Mouse (Mus musculus) hindbrain, postnatal 0 days (tissue): Measurements from ENCODE around the gene Pecam1. TPM values are rescaled to one million over a fixed set of nuclear protein-coding genes. Genes with fewer than 3 reads are reported as not detected.

ENCODE experiments used
- ATAC-seq: fragments of 200-750 bp; cut with Nextera tagmentation; 2 replicates; pipeline ENCODE4 v1.8.0; 2017; ENCODE audit warnings: mild to moderate bottlenecking, moderate TSS enrichment, moderate library complexity
- DNase-seq: peaks from one replicate; pipeline ENCODE4 v3.0.0-alpha.2; 2015; ENCODE audit warnings: low spot score
- H3K27ac ChIP-seq: fragments of 300-500 bp; sonication (generic); 2 replicates; pipeline ENCODE4 v1.5.1; 2014; ENCODE audit warnings: mild to moderate bottlenecking
- H3K27me3 ChIP-seq: fragments of 300-500 bp; sonication (generic); 2 replicates; pipeline ENCODE4 v1.6.1; 2014; ENCODE audit warnings: low read length, mixed read lengths; ENCODE audit not compliant: insufficient read depth
- H3K36me3 ChIP-seq: fragments of 300-500 bp; sonication (generic); 2 replicates; pipeline ENCODE4 v1.6.1; 2014; ENCODE audit warnings: low read length, mixed read lengths; ENCODE audit not compliant: insufficient read depth
- H3K4me1 ChIP-seq: fragments of 300-500 bp; sonication (generic); 2 replicates; pipeline ENCODE4 v1.6.1; 2014; ENCODE audit warnings: antibody characterized with exemption, low read length, mixed read lengths; ENCODE audit not compliant: insufficient read depth
- H3K4me2 ChIP-seq: fragments of 300-500 bp; sonication (generic); 2 replicates; pipeline ENCODE4 v1.6.1; 2014; ENCODE audit warnings: low read depth, mild to moderate bottlenecking, low read length, moderate library complexity, mixed read lengths
- H3K4me3 ChIP-seq: fragments of 300-500 bp; sonication (generic); 2 replicates; pipeline ENCODE4 v1.5.1; 2014; ENCODE audit warnings: low read length
- H3K9ac ChIP-seq: fragments of 300-500 bp; sonication (generic); replicated peaks from 2 replicates; pipeline ENCODE4 v1.6.1; 2014; ENCODE audit warnings: mild to moderate bottlenecking, low read length, moderate library complexity, mixed read lengths
- H3K9me3 ChIP-seq: fragments of 300-500 bp; sonication (generic); 2 replicates; pipeline ENCODE4 v1.6.1; 2016; ENCODE audit warnings: low read length, mixed read lengths
- CTCF ChIP-seq: IDR thresholded peaks from 2 replicates; pipeline ENCODE4 v1.5.1; 2016; ENCODE audit warnings: antibody characterized with exemption, control low read depth, low read depth
- WGBS: fragments of 180-500 bp; shearing (Covaris S2); extraction: QIAGEN DNeasy Blood & Tissue Kit; methylation state at CpG from one replicate; pipeline ENCODE4 v1.1.7; 2014; 5-methylcytosine and 5-hydroxymethylcytosine counted together
- polyA plus RNA-seq: library from polyadenylated mRNA; unstranded; fragments of >200 nt; fragmentation: Nextera tagmentation; extraction: Ambion mirVana; gene quantifications from 2 replicates; pipeline ENCODE4 v1.2.1, GENCODE M21; 2015
- total RNA-seq: library from RNA; depleted of rRNA; stranded (reverse); fragments of >200 nt; gene quantifications from 2 replicates; pipeline ENCODE4 v1.2.3, GENCODE M21; 2014

The Pecam1 gene
- total and polyA plus RNA-seq, 2 experiments from 2014 or later: 10.9 to 19.2 TPM

DNA sequence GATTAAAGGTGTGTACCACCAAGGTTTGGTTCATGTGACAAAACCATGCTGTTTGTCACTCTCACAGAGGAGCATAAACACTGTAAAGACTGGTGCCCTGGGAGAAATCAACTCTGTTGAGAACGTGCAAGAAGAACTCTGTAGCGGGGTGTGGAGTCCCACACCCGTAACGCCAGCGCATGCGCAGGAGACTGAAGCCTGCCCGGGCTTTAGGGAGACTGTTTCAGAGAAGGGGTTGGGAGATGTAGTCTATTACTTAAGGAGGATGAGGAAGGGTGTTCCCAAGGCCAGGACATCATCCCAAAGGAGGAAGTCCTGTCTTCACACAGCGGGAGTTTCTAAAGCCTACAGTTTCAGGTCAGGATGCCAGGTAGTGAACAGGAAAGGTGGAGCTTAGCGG is 51.3 kb downstream of the Pecam1 start:
- Histone ChIP-seq H3K4me2 (no peak overlapping the region), H3K9me3 (no peaks in the 10 kb centered on the region), H3K9ac (no peak overlapping the region), H3K36me3 (no peaks in the 10 kb centered on the region), H3K27ac (no peak overlapping the region), H3K27me3 (no peaks in the 10 kb centered on the region), H3K4me1 (no peaks in the 10 kb centered on the region), H3K4me3 (no peak overlapping the region)
- 95% methylated on average over 9 of the region's 9 CpGs for WGBS
- DNase-seq (no peak), ATAC-seq (no peak)
- TF ChIP-seq CTCF: no peak

DNA sequence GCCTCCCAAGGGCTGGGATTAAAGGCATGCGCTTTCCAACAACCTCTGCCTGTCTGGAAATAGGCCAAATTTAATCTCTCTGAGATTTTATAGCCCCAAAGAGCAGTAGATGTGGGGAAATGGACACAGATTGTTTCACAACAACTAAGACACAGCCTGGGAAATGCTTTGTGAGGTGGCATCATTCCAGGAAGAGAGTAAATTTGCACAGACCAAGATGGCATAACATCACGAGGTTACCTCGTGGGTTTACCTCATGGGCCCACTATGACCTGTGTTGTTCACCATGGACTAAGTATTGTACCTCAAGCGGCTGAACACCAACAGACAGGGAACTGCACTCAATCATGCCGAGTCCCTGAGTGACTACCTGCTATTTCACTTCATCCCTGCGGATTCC is 52.1 kb downstream of the Pecam1 start:
- Histone ChIP-seq H3K9me3 (no peaks in the 10 kb centered on the region), H3K4me2 (no peak overlapping the region), H3K4me1 (no peaks in the 10 kb centered on the region), H3K27me3 (no peaks in the 10 kb centered on the region), H3K27ac (no peak overlapping the region), H3K36me3 (no peaks in the 10 kb centered on the region), H3K4me3 (no peak overlapping the region), H3K9ac (no peak overlapping the region)
- DNase-seq (no peak), ATAC-seq (no peak)
- no peak for TF ChIP-seq CTCF
- WGBS: 92% methylated on average over 6 of the region's 6 CpGs

- DNase-seq (no peak), ATAC-seq (no peak)
- WGBS: 92% methylated on average over 3 of the region's 3 CpGs
- Histone ChIP-seq H3K4me2 (no peak overlapping the region), H3K27me3 (no peaks in the 10 kb centered on the region), H3K27ac (no peak overlapping the region), H3K9ac (no peak overlapping the region), H3K9me3 (no peaks in the 10 kb centered on the region), H3K4me3 (no peak overlapping the region), H3K4me1 (no peaks in the 10 kb centered on the region), H3K36me3 (no peaks in the 10 kb centered on the region)
- TF ChIP-seq CTCF: no peak
Observed at GRCm38 (mm10) chr11:106695917-106696316, 54.5 kb downstream of the Pecam1 start.

DNA sequence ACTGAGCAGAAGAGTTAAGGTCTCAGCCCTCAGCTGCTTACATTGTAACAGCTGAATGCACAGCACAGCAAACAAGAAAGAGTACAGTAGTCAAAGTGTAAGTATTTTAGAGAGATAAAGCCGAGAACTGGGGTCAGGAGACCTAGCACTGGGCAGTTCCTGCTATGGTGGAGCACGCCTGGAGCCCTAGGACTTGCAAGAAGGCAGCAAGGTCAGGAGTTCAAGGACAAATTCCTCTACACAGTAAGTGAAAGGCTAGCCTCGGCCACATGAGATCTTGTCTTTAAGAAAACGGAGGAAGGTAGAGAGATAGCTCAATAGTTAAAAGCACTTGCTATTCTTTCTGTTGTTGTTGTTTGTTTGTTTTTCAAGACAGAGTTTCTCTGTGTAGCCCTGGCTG is 57.5 kb downstream of the Pecam1 start:
- no peak overlapping the region for H3K27ac ChIP-seq
- DNase-seq (no peak), ATAC-seq (no peak)
- WGBS: 81% methylated on average over 4 of the region's 4 CpGs
- H3K4me3 ChIP-seq: no peak overlapping the region
- no peaks in the 10 kb centered on the region for H3K27me3 ChIP-seq
- no peak overlapping the region for H3K9ac ChIP-seq
- H3K4me2 ChIP-seq: no peak overlapping the region
- no peak for TF ChIP-seq CTCF
- no peaks in the 10 kb centered on the region for H3K36me3 ChIP-seq
- H3K4me1 ChIP-seq: no peaks in the 10 kb centered on the region
- H3K9me3 ChIP-seq: no peaks in the 10 kb centered on the region

GRCm38 (mm10) chr11:106688375-106688774 is 62.1 kb downstream of the Pecam1 start:
- WGBS: 81% methylated on average over 5 of the region's 5 CpGs

DNA sequence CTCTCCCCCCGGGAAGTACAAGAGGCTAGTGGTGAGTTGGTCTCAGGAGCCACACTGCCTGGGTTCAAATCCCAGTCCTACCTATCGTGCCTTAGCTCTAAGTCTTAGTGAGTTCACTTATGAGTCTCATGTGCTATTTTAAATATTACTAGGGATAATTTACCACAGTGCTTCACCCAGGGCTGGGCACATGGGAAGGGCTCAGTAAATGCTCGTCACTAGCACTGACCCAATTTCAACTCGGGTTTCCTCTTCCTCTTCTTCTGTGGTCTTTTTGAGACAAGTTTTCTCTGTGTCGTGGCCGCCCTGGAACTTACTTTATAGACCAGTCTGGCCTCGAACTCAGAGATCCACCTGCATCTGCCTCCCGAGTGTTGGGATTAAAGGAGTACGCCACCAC is 63.1 kb downstream of the Pecam1 start:
- H3K9ac ChIP-seq: no peak overlapping the region
- 89% methylated on average over 9 of the region's 9 CpGs for WGBS

More at GRCm38 (mm10) chr11:106688375-106688774, 62.1 kb downstream of the Pecam1 start:
- H3K4me2 ChIP-seq: no peak overlapping the region
- no peak for DNase-seq
- H3K9ac ChIP-seq: no peak overlapping the region
- no peak overlapping the region for H3K27ac ChIP-seq
- no peak overlapping the region for H3K4me3 ChIP-seq
- H3K4me1 ChIP-seq: no peaks in the 10 kb centered on the region
- no peak for ATAC-seq
- no peaks in the 10 kb centered on the region for H3K27me3 ChIP-seq
- no peaks in the 10 kb centered on the region for H3K36me3 ChIP-seq
- no peaks in the 10 kb centered on the region for H3K9me3 ChIP-seq
- no peak for TF ChIP-seq CTCF

GRCm38 (mm10) chr11:106684027-106684426 is 66.4 kb downstream of the Pecam1 start:
- H3K27me3 ChIP-seq: no peaks in the 10 kb centered on the region
- DNase-seq: no peak
- TF ChIP-seq CTCF: no peak
- H3K36me3 ChIP-seq: no peaks in the 10 kb centered on the region
- no peak for ATAC-seq
- no peaks in the 10 kb centered on the region for H3K9me3 ChIP-seq
- no peaks in the 10 kb centered on the region for H3K4me1 ChIP-seq
- no peak overlapping the region for H3K27ac ChIP-seq
- 92% methylated on average over 8 of the region's 8 CpGs for WGBS
- no peak overlapping the region for H3K4me3 ChIP-seq
- no peak overlapping the region for H3K9ac ChIP-seq
- H3K4me2 ChIP-seq: no peak overlapping the region

More for the DNA sequence above, 63.1 kb downstream of the Pecam1 start:
- Histone ChIP-seq H3K27me3 (no peaks in the 10 kb centered on the region), H3K27ac (no peak overlapping the region), H3K4me3 (no peak overlapping the region), H3K9me3 (no peaks in the 10 kb centered on the region), H3K4me2 (no peak overlapping the region), H3K4me1 (no peaks in the 10 kb centered on the region), H3K36me3 (no peaks in the 10 kb centered on the region)
- TF ChIP-seq CTCF: no peak
- ATAC-seq: no peak
- no peak for DNase-seq
